Mouse (Mus musculus): ENCODE data around the gene Adk. TPM values are rescaled to one million over a fixed set of nuclear protein-coding genes. Genes with fewer than 3 reads are reported as not detected.

Adk gene
- polyA plus RNA-seq, 3 experiments from 2014 or later = 84.7 to 128 (median 118) TPM

DNA sequence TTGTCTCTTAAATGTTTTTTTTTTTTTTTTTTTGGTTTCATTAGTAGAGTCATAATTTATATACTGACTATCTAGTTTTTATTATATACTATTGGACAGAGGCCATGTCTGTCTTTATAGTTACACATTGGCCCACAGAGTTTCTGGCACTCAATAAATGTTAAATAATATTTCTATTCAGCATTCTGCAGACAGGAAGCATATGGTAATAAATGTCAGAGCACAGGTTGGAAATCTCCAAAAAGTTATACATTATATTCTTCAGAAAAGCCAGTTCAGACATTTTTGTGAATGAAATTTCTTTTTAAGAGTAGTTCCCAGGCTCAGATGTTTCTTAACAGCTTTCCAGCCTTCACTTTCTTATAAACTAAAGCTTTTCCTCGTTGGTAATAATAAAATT lies 303.9 kb downstream of the Adk start:
- ATAC-seq = no peak

DNA sequence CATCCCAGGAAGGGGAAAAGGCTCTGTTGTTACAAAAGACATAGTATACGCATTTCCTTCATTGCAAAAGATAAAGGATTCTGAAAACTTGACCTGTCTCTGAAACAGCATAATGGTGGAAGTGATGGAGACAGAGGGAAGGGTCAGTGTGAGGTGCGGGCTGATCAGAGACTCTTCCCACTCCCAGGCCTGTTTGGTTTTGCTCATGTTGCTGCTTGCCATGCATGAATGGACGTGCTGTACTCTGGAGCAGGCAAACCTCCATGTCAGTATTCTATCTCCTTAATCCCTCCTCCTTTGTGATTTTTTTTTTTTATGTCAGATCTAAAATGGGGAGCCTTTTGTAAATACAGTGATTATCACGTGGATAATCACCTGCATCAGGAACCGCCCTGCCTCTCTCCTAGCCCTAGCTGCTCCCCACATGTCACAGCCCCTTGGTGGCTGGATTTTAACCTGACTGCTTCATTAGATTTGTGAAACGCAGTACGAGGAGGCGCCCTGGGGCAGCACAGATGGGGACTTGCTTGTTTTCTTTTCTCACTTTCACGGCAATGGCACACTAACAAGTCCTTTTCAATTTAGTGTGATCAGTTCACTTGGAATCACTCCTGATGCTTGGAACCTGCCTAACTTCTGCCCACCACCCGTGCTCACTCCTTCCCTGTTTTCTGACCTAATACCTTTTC lies 307.0 kb downstream of the Adk start:
- ATAC-seq = no peak

DNA sequence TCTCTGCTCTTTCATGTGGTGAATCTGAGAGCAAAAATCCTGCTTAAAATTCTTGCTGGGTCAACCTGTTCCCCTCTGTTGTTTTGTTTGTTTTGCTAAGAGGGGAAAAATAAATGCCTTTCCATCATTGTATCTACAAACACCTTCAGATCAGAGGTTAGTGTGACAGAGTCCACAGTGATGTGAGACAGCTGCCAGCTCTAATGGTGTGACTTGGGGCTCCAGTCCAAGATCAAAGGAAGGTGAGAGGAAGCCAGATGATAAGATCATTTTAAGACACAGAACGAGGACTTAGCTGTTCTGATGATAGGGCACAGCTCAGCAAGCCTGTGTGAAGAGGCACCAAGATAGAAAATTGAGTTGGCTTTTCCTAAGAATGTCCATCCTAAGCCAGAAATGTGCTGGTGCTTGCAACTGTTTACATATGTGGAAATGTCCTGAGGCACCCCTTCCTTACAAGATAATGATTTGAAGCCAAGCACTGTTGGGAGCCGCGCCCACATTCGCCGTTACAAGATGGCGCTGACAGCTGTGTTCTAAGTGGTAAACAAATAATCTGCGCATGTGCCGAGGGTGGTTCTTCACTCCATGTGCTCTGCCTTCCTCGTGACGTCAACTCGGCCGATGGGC lies 307.6 kb downstream of the Adk start:
- ATAC-seq = peak; percentile 60

DNA sequence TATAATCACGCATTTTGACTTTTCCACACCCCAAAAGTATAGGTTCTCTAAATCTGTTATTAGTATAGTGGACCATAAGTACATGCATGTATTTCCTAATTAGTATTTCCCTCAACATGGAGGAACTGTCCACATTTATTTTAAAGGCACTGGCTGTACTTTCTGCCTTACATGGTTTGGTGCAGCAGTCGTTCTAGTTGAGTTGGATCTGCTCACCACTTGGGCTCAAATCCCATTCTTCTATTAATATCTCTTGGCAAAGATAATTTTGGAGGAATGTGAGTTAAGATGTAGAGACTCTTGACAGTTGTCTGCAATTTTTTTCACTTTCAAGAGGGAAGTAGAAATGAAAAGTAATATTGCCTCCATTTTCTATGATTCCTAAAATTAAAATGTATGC lies 314.7 kb downstream of the Adk start:
- ATAC-seq = no peak

DNA sequence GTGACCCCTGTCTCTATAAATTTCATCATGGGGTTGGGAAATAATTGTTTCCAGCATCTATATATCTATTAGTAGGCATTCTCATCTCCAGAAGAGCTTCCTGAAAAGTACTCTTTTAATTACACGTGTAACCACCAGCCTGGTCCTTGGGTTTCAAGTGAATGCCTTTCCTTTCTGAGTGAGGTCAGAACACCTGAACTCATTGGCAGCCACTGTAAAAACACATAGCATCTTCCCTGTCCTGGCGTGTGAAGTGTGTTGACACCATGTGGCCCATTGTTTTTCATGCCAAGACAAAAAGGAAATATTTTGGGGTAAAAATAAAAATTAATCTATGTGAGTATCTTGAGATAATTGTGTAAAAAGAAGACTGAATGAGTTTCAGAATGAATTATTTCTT lies 316.2 kb downstream of the Adk start:
- ATAC-seq = no peak

DNA sequence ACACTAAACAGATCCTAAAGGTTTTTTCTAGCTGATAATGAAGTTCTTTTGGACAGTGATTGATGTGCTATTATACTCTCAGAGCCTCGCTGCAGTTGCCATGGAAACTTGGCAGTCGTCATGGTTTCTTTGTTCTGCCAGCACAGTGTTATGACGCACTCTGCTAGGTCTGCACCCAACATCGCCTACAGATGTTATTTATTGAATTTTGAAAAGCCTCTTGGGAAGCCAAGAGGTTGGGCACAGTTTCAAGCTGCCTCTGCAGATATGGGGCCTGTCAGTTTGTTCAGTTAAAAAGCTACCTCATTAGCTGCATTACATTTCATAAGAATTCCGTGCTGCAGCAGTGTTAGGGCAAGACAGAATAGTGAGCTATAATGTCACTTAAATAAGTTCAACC lies 316.8 kb downstream of the Adk start:
- peak; percentile 60 for ATAC-seq

DNA sequence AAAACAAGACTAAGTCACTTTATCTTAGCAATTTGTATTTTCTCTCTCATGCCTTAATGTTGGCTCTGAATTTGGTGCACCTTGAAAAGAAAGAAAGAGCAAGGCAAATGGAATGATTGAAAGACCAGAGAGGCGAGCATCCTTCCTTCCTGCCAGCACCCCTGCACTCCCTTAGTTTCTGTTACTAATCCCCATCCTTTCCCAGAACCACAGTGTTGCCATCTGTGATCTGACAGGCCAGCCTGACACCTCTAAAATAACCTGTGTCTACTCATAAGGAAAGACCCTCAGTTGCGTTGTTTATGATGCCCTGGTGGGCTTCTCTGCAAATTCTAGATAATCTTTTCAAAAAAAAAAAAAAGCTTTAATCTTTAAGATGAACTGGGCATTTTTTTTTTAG lies 319.6 kb downstream of the Adk start:
- ATAC-seq = no peak

DNA sequence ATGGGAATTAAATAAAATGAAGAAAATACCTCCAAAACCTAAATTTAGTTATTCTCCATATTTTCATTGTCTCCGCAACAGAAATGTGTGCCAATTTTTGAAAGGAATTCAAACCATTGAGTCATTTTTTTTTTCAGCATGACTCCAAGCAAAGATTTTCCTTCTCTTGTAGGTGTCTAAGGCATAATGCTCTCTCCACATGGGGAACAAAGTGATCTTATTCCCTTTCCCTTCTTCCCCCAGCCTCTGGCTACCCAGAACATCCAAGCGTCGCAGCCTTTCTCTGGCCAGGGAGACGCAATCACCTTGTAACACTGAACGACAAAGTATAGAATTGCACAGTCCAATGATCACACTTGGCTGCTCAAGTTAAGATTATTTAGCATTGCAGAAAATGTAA lies 320.3 kb downstream of the Adk start:
- no peak for ATAC-seq

DNA sequence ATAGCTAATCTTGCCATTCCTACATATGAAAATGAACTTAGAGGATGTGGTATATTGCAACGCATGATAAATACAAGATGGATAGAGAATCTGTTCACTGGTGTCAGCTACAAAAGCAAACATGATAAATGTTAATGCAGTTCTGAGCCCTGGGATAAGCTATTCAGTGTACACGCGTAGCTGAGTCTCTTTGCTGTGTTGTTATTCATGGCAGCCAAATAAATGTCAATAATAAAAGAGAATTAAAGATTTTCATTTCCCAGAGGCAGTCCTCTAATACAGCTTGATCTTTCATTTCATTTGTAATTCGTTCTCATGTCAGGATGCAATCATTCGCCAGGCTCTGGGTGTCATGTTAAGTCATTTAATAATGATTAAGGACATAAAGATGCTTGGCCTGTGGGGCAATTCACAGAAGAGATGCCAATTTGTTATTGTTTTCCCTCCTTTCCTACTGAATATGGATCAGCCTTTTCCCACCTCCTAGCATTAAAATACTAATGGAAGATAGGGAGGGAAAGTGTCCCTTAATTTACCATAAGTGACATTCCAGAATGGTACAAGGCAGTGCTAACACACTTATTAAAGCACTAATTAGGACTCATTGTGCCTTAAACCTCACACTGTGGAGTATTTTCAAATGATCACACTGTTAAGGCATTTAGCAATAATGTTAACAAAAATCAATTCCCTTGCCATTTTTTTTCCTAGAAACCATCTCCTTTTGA lies 331.5 kb downstream of the Adk start:
- no peak for ATAC-seq

DNA sequence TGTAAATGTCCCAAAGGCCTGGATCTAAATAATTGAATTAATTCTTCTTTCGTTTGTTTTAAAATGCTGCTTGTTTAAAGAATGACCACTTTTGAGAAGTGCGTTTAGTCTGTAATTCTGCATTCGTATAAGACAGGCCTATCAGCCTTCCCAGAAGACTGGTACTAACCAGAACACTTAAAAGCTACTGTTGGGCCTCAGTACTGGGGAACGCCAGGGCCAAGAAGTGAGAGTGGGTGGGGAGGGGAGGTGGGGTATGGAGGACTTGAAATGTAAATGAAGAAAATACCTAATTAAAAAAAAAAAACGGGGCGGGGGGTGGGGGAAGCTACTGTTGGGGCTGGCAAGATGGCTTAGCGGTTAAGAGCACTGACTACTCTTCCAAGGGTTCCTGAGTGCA lies 347.1 kb downstream of the Adk start:
- no peak for ATAC-seq

DNA sequence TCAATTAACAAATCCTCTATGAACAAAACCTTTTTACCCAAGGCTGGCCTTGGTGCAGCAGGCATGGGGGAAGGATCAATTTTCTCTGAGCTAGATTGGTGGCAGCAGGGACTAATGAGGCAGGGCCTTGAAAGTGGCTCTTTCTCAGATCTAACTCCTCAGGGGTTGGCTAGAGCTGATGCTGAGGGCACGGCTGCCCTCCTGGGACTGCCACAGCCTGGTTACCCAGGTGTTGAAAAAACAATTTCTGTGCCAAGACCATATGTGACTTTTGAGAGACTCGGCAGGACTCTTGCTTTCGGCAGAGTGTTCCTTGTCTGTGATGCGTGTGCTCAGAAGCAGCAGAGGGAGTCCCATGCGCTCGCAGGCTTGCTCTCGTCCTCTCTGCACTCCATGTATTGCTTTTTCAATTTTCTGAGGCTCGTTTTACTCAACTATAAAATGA lies 349.8 kb downstream of the Adk start:
- no peak for ATAC-seq

DNA sequence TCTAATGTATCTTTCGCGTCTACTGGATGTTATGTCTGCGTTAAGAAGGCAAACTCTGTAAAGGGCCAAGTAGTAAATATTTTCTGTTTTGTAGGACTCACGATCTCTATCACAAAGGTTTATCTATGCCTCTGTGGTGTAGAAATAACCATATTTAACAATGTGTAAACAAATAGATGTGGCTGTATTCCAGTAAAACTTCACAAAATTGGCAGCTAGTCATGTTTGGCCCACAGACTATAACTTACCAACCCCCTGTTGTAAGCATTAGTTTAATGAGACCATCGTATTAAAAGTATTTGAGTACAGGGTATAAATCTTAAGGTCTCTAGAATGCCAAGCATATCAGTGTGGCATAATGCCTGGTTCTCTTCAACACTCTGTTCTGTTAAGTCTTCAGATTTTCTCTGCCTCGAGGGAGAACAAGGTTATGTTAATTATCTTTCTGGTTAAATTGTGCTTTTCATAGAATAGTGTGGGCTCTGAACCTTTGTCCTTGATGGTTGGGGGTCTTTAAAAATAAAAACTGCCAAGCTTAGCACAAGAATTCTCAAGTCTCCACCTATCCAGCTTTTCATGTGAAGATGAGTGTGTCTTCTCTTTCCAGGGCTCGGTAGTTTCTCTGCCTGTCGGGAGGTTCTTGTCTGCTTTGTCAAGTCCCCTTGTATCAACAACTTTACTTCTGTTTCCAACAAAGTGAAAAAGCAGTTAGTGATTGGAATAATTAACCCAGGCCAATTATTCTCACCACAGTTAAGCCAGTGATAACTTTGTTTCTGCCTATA lies 350.4 kb downstream of the Adk start:
- ATAC-seq = no peak

DNA sequence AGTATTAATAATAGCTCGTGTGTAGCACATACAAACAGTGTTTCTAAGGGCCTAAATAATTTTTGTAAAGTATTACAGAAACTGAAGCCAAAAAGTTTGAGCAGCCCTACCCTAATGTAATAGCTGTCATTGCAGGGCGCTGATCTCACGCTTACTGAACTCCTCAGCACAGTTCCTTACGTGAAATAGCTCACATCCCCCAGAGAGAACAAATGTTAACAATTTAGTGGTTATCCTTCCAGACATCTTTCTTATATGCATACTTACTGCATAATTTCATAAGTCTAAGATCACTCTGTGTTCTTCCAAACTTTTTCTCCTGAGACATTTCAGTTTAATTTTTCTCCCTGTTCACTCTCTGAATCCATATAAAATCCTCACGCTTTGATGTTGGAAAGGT lies 354.6 kb downstream of the Adk start:
- no peak for ATAC-seq

DNA sequence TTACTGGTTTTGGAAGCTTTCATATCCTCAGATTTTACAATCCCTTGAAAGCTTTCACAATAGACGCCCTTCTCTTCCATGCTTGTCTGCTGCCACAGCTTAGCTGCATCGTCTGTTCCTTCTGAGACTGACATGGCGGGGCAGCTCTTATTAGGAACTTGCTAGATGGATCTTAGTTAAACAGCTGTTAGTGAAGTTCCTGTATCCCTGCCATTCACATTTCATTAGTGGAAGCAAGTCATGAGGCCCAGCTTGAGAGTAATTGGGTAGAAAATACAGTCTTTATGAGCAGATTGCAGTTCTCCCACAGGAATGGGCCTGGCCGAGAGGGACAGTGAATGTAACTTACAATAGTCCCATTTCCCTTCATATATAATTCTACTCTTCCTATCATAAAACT lies 356.5 kb downstream of the Adk start:
- no peak for ATAC-seq

DNA sequence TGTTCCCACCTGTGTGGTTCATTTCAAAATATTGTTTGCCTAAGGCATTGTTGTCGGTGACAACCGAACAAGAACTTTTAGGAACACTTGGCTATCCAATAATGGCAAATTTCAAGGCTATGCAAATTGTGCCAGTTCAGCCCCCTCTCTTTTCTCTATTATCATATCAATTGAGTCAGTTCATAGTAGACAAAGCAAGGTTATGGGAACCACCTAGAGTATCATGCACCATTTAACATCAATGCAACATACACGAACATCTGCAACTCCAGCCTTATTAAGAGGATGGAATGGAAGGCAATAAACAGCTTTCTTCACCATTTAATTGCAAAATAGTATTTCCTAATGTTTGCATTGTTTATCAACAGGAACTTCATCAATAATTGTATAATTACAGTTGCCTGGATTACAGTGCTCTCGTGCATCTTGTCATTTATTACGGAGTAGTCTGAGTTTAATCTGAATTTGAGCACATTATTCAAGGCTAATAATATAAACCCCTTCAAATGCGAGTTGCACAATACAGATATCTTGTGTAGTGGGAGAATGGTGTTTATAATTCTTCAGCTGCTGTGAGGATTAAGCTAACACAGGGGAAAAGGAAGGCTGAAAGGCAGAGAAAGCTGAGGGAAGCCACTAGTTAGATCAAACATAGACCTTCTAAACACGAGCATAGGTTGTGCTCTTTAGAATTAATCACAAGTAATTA lies 358.5 kb downstream of the Adk start:
- ATAC-seq = no peak

DNA sequence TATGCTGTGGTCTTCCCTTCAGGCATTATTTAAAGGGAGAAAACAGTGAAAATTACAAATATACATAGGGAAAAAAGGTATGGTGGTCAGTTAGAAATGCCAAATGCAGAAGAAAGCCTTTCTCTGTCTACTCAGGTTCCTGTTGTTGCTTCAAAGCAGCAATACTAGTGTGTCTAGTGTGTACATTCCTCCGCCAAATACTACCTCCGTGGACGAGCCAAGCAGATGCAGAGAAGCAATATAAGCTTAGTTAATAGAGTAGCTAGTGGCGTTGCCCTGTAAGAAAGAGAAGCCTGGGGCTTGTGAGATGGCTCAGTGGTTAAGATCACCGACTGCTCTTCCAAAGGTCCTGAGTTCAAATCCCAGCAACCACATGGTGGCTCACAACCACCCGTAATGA lies 359.1 kb downstream of the Adk start:
- ATAC-seq = no peak

DNA sequence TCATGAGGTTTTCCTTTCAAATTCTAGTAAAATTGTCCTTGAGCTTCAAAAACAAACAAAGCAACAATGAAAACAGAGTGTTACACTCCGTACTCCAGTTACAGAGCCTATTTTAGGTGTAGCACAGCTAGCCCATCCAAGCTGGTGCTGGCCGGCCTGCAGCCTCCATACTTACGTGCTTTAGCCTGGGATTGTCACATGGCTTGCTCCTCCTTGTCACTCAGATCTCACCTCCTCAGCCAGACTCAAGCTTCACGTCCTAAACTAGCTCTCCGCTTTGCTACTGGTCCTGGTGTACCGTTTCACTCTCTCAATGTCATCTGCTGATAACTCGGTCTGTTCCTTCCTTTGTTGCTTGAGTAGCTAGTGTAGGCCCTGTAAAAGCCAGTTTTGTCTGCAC lies 366.0 kb downstream of the Adk start:
- ATAC-seq = no peak

DNA sequence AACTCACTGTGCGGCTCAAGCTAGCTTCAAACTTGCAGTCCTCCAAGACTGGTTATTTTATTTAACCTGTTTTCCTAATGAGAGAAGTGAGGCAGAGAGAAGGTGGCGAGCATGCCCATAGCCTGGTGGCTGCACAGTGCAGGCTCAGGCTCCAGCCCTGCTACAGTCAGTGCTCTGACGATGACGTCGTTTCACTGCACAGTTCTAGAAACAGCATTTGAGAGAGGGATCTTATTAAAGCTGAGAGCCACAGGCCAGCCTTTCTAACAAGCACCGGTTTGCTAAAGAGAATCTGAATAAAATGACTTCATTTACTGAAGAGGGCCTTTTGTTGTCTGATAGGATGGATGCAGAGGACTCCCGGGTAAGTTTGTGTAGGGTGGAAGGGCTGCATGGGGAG lies 375.0 kb downstream of the Adk start:
- ATAC-seq = no peak

DNA sequence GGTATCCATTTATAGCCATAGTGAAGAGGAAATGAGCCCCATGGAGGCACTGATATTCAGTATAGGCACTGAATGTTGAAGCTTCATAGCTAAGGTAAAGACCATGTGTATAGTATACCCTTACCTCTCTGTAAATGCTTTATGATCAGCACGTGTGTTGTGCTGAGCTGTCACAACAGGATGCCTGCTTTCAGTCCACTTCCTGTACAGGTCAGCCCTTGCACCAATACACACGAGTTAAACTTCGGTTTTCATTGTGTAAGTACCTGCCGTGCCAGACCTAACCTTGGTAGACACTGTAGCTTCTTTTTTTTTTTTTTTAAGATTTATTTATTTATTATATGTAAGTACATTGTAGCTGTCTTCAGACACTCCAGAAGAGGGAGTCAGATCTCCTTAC lies 381.0 kb downstream of the Adk start:
- no peak for ATAC-seq

DNA sequence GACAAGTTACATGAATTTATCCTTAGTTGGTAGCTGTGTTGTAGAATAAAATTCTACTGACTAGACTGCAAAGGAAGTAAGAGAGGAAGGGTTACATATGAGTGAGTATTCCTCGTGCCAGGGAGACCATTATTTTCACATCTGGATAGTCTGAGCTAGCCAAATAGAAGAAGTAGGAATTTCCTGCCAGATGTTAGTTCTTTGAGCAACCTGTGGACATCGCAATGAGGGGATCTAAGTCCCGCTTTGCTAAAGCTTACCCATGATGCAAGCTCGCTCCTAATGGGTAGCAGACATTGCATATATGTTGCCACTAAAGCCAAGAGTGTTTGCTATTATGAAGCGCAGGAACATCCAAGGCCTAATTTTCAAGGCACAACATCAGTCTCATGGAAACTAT lies 381.6 kb downstream of the Adk start:
- no peak for ATAC-seq

DNA sequence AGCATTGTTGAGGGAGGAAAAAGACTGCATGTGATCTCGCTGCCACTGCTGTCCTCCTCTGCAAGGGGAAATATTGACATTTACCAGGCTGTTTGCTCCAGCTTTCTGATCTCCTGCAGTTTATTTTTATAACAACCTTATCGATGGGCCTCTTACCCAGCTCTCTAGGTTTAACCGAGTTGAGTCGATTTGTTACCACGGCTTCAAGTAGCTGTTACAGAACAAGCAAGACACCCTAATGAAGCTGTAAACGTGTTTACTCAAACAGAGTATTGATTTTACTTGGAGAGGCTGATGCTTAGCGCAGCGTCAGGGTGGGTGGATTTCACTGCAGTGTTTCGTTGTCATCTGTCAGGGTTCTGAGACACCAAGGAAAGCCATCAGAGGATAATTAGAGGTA lies 382.3 kb downstream of the Adk start:
- ATAC-seq = no peak

DNA sequence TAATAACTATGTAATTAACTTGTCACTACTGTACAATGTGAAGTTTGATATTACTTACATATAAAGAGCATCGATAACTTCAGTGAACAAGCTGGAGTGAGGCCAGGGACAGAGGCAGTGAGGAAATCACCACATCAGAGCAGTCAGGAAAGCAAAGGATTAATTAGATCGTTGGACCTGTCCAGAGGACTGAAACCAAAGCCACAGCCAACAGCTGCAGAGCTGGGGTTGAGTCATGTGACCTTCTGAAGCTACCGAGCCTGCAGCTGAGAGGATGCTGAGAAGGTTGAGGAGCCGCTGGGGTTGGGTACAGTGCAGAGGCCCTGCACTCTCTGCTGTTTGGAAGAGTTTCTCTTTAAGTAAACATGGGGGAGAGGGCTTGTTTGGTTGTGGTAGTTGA lies 387.4 kb downstream of the Adk start:
- no peak for ATAC-seq

DNA sequence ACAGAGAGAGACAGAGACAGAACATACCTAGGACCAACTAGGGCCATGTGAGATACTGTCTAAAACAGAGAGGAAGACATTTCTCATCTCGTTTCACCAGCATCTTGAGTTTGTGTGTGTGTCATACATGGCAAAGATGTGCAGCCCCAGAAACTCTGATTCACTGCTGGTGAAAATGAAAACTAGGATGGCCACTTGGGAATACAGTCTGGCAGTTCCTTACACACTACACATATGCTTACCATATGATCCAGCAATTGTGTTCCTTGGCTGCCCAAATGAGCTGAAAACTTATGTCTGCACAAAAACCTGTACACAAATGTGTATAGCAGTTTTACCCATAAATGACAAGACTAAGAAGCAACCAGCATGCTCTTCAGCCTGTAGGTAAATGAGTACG lies 388.2 kb downstream of the Adk start:
- no peak for ATAC-seq
